Mouse (Mus musculus) CH12.LX (cell line): ENCODE results near the gene Rprml. TPM values are rescaled to one million over a fixed set of nuclear protein-coding genes. Genes with fewer than 3 reads are reported as not detected.

Experiments
- DNase-seq: peaks from one replicate; pipeline ENCODE4 v3.0.0-alpha.2; 2013; ENCODE audit errors: extremely low read depth
- H3K27ac ChIP-seq: 2 replicates; pipeline ENCODE4 v1.5.1; 2012; ENCODE audit warnings: low read depth, mild to moderate bottlenecking, control low read depth, moderate library complexity; ENCODE audit not compliant: insufficient read depth
- H3K27me3 ChIP-seq: replicated peaks from 2 replicates; pipeline ENCODE3; 2012; ENCODE audit warnings: inconsistent platforms
- H3K36me3 ChIP-seq, 2 experiments: replicated peaks in 1 of 2; 2 replicates each; pipeline versions ENCODE3 to v1.6.1; 2012; ENCODE audit warnings: inconsistent platforms in 1 of 2, low read length in 1 of 2, mild to moderate bottlenecking in 1 of 2, mixed read lengths in 1 of 2, moderate library complexity in 1 of 2; ENCODE audit not compliant: control insufficient read depth in 1 of 2, insufficient read depth in 1 of 2
- H3K4me1 ChIP-seq, 2 experiments: 2 replicates each; pipeline ENCODE4 v1.6.1; 2012; ENCODE audit warnings: inconsistent platforms in 1 of 2, moderate library complexity in 1 of 2; ENCODE audit not compliant: insufficient read depth in 2 of 2, control insufficient read depth in 1 of 2
- H3K4me2 ChIP-seq: 2 replicates; pipeline ENCODE4 v1.6.1; 2012; ENCODE audit warnings: low read depth, mild to moderate bottlenecking, control low read depth; ENCODE audit not compliant: poor library complexity, insufficient read depth, severe bottlenecking
- H3K4me3 ChIP-seq, 3 experiments: fragments of 150-350 bp in 1 of 3; sonication (generic) in 1 of 3; replicated peaks in 1 of 3; 2 replicates each; pipeline versions ENCODE3 to v1.5.1; 2011 to 2012; ENCODE audit warnings: low read depth in 2 of 3, low read length in 2 of 3, mild to moderate bottlenecking in 2 of 3, moderate library complexity in 2 of 3, control low read depth in 1 of 3, improper control_type of control experiment in 1 of 3, inconsistent platforms in 1 of 3, mixed read lengths in 1 of 3; ENCODE audit not compliant: poor library complexity in 1 of 3
- H3K79me2 ChIP-seq: replicated peaks from 2 replicates; pipeline ENCODE4 v1.6.1; 2012; ENCODE audit warnings: mild to moderate bottlenecking, moderate library complexity; ENCODE audit not compliant: control insufficient read depth, poor library complexity, insufficient read depth, severe bottlenecking; ENCODE audit errors: extremely low read depth
- H3K9ac ChIP-seq: 2 replicates; pipeline ENCODE4 v1.6.1; 2012; ENCODE audit warnings: low read depth, mild to moderate bottlenecking, control low read depth, moderate library complexity; ENCODE audit not compliant: insufficient read depth
- H3K9me3 ChIP-seq: replicated peaks from 2 replicates; pipeline ENCODE3; 2012; ENCODE audit warnings: low read length, inconsistent platforms, mixed read lengths
- BHLHE40 ChIP-seq: IDR thresholded peaks from 2 replicates; pipeline ENCODE4 v1.6.1; 2011; ENCODE audit warnings: mild to moderate bottlenecking, low read depth, low read length, improper control_type of control experiment
- CHD2 ChIP-seq: IDR thresholded peaks from 2 replicates; pipeline ENCODE4 v1.6.1; 2011; ENCODE audit warnings: low read length, improper control_type of control experiment
- ELF1 ChIP-seq: IDR thresholded peaks from 2 replicates; pipeline ENCODE4 v1.6.1; 2014; ENCODE audit warnings: low read depth, mild to moderate bottlenecking, inconsistent platforms, low read length, improper control_type of control experiment
- ETS1 ChIP-seq: conservative IDR thresholded peaks from 2 replicates; pipeline ENCODE4 v1.6.1; 2012; ENCODE audit warnings: low read depth, mild to moderate bottlenecking, inconsistent platforms, low read length, improper control_type of control experiment, moderate library complexity
- HCFC1 ChIP-seq: IDR thresholded peaks from 2 replicates; pipeline ENCODE4 v1.6.1; 2012; ENCODE audit warnings: low read depth, mild to moderate bottlenecking, inconsistent platforms, low read length, improper control_type of control experiment
- MAFK ChIP-seq: IDR thresholded peaks from 2 replicates; pipeline ENCODE4 v1.6.1; 2011; ENCODE audit warnings: low read length, improper control_type of control experiment; ENCODE audit not compliant: insufficient replicate concordance
- MAZ ChIP-seq: IDR thresholded peaks from 2 replicates; pipeline ENCODE4 v1.6.1; 2012; ENCODE audit warnings: low read depth, mild to moderate bottlenecking, inconsistent platforms, low read length, improper control_type of control experiment, moderate library complexity
- MXI1 ChIP-seq: IDR thresholded peaks from 2 replicates; pipeline ENCODE4 v1.6.1; 2011; ENCODE audit warnings: mild to moderate bottlenecking, low read depth, low read length, improper control_type of control experiment
- MYC ChIP-seq: IDR thresholded peaks from 2 replicates; pipeline ENCODE4 v1.6.1; 2011; ENCODE audit warnings: low read depth, mild to moderate bottlenecking, improper control_type of control experiment, low read length
- POLR2A ChIP-seq: IDR thresholded peaks from 2 replicates; pipeline ENCODE4 v1.6.1; 2011; ENCODE audit warnings: low read depth, mild to moderate bottlenecking, improper control_type of control experiment, low read length
- SIN3A ChIP-seq: IDR thresholded peaks from 2 replicates; pipeline ENCODE4 v1.6.1; 2012; ENCODE audit warnings: low read length, improper control_type of control experiment, inconsistent platforms
- UBTF ChIP-seq: IDR thresholded peaks from 2 replicates; pipeline ENCODE4 v1.6.1; 2012; ENCODE audit warnings: low read depth, mild to moderate bottlenecking, inconsistent platforms, low read length, improper control_type of control experiment, moderate library complexity
- USF1 ChIP-seq: IDR thresholded peaks from 2 replicates; pipeline ENCODE4 v1.6.1; 2014; ENCODE audit warnings: low read depth, mild to moderate bottlenecking, inconsistent platforms, low read length, improper control_type of control experiment
- ZKSCAN1 ChIP-seq: IDR thresholded peaks from 2 replicates; pipeline ENCODE4 v1.6.1; 2012; ENCODE audit warnings: low read depth, inconsistent platforms, low read length, improper control_type of control experiment, borderline replicate concordance
- ZNF384 ChIP-seq: IDR thresholded peaks from 2 replicates; pipeline ENCODE4 v1.6.1; 2012; ENCODE audit warnings: low read depth, low read length, improper control_type of control experiment, inconsistent platforms
- dilution Hi-C: fragments of 300-500 bp; cut with MboI; formaldehyde crosslinking; loops from 2 replicates; pipeline ENCODE4 v1.14.3; 2020; ENCODE audit warnings: low sequenced_read_pairs; ENCODE audit not compliant: extremely low pct_unique_long_range_greater_than_20kb, extremely low pct_ligation_motif_present
- in situ Hi-C: fragments of 300-500 bp; cut with MboI; formaldehyde crosslinking; loops from 3 replicates; pipeline ENCODE4 v1.14.3; 2019; ENCODE audit warnings: low sequenced_read_pairs, low pct_ligation_motif_present, low pct_unique_long_range_greater_than_20kb, mixed read lengths
- polyA plus RNA-seq: library from polyadenylated mRNA; unstranded; fragments of >175 nt; gene quantifications from 2 replicates; pipeline ENCODE4 v1.2.1, GENCODE M21; 2012; ENCODE audit warnings: low read depth; ENCODE audit not compliant: insufficient read length
- total RNA-seq, 2 experiments: library from RNA; depleted of rRNA; stranded (reverse); fragments of 300-350 nt in 1 of 2; fragments of >200 nt in 1 of 2; gene quantifications; 2 replicates each; pipeline ENCODE4 v1.2.3; 2012 to 2014

The Rprml gene
- total and polyA plus RNA-seq, 3 experiments = not detected

GRCm38 (mm10) chr11:103643211-103643610, 6.2 kb upstream of the Rprml start:
- H3K27me3 ChIP-seq = peaks cover 85% of the 10 kb centered on the region
- H3K4me3 ChIP-seq = no peak overlapping the region
- H3K36me3 ChIP-seq = no peaks in the 10 kb centered on the region
- H3K9me3 ChIP-seq = peaks cover 4% of the 10 kb centered on the region
- H3K4me1 ChIP-seq = peaks cover 6 to 14% of the 10 kb centered on the region in 2 experiments; a peak in 3 of 4 replicates
- no peak overlapping the region for H3K27ac ChIP-seq
- no peaks in the 10 kb centered on the region for H3K79me2 ChIP-seq
- dilution Hi-C loops (no loop called here), in situ Hi-C loops (loop anchor here (10.0 kb wide), 1 partner anchor 112 kb away; no protein-coding TSS in a partner anchor)
- no peak overlapping the region for H3K9ac ChIP-seq
- no peak for DNase-seq
- H3K4me2 ChIP-seq = no peak overlapping the region
- TF ChIP-seq MYC (no peak), ETS1 (no peak), HCFC1 (no peak), SIN3A (no peak), MXI1 (no peak), ELF1 (no peak), MAFK (no peak), CHD2 (no peak), ZKSCAN1 (no peak), MAZ (no peak), ZNF384 (no peak)

GRCm38 (mm10) chr11:103645731-103646130, 3.6 kb upstream of the Rprml start:
- 0 out of 2 replicates have a peak, but pooled peaks have one; percentile 2 for TF ChIP-seq POLR2A
- TF ChIP-seq USF1 = no peak
- Histone ChIP-seq H3K27ac (no peak overlapping the region), H3K36me3 (no peaks in the 10 kb centered on the region), H3K9me3 (peaks cover 7% of the 10 kb centered on the region), H3K4me3 (no peak overlapping the region), H3K79me2 (no peaks in the 10 kb centered on the region), H3K4me1 (peaks cover 6 to 14% of the 10 kb centered on the region in 2 experiments; a peak in 3 of 4 replicates), H3K9ac (no peak overlapping the region), H3K27me3 (peaks cover 81% of the 10 kb centered on the region), H3K4me2 (no peak overlapping the region)
- in situ Hi-C loops = loop anchor here (10.0 kb wide), 1 partner anchor 109 kb away; no protein-coding TSS in a partner anchor
- no peak for DNase-seq
- dilution Hi-C loops = no loop called here

DNA sequence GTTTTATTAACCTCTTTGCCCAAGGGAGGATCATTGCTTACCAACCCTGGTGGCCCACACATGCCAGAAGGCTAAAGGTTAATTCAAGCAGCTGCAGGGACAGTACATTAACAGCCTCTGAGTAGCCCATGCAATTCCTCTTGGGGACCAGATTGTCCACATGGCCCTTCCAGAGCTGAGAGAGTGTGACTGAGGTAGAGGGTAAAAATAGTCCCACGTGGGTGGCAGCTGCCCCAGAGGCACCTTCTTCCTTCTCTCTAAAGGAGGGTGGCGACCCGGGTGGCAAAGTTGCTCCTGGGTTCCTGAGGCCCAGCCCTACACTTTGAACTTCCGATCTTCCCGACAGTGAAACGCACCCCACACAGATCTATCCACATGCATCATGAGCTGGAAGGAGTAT, 3.1 kb upstream of the Rprml start:
- dilution Hi-C loops = no loop called here
- TF ChIP-seq BHLHE40 (0 out of 2 replicates have a peak, but pooled peaks have one; percentile 11), UBTF (no peak)
- in situ Hi-C loops = loop anchor here (10.0 kb wide), 1 partner anchor 108 kb away; no protein-coding TSS in a partner anchor
- Histone ChIP-seq H3K4me1 (peaks cover 6 to 14% of the 10 kb centered on the region in 2 experiments; a peak in 3 of 4 replicates), H3K36me3 (no peaks in the 10 kb centered on the region), H3K9me3 (peaks cover 7% of the 10 kb centered on the region), H3K9ac (no peak overlapping the region), H3K27ac (no peak overlapping the region), H3K4me2 (0 out of 2 replicates have a peak overlapping the region, but pooled peaks have one; percentile 0), H3K27me3 (peaks cover 83% of the 10 kb centered on the region), H3K4me3 (no peak overlapping the region), H3K79me2 (no peaks in the 10 kb centered on the region)
- no peak for DNase-seq
